Mouse (Mus musculus) lung, adult 2 months (tissue): Measurements from ENCODE around the gene Abca14.

ENCODE experiments used
- CTCF ChIP-seq: fragments of 200-500 bp; IDR thresholded peaks from 2 replicates; pipeline ENCODE4 v1.5.1; 2011; ENCODE audit warnings: mild to moderate bottlenecking, low read length, control low read depth; ENCODE audit not compliant: insufficient read depth
- POLR2A ChIP-seq: fragments of 200-500 bp; IDR thresholded peaks from 2 replicates; pipeline ENCODE4 v1.6.1; 2011; ENCODE audit warnings: low read depth, mild to moderate bottlenecking, control low read depth, low read length, borderline replicate concordance; ENCODE audit errors: extremely low read depth

GRCm38 (mm10) chr7:120192816-120193215 lies 10.9 kb upstream of the Abca14 start:
- TF ChIP-seq CTCF (no peak), POLR2A (no peak)
